Mouse (Mus musculus) CD8-positive naive resting alpha-beta T cell, adult 2 months (primary cell): ENCODE data around the gene Ptpn20.

Experiments
- DNase-seq, 2 experiments: peaks; one replicate each; pipeline ENCODE4 v3.0.0; 2022; ENCODE audit warnings: low read depth in 2 of 2, low spot score in 2 of 2

The Ptpn20 gene

GRCm38 (mm10) chr14:33673350-33674087 lies 84.5 kb downstream of the Ptpn20 start:
- no peak for DNase-seq

GRCm38 (mm10) chr14:33677996-33678395 lies 89.0 kb downstream of the Ptpn20 start:
- DNase-seq: no peak

- DNase-seq: no peak
Observed at GRCm38 (mm10) chr14:33678740-33679139, 89.7 kb downstream of the Ptpn20 start.

- no peak for DNase-seq
Observed at GRCm38 (mm10) chr14:33680621-33681020, 91.6 kb downstream of the Ptpn20 start.

DNA sequence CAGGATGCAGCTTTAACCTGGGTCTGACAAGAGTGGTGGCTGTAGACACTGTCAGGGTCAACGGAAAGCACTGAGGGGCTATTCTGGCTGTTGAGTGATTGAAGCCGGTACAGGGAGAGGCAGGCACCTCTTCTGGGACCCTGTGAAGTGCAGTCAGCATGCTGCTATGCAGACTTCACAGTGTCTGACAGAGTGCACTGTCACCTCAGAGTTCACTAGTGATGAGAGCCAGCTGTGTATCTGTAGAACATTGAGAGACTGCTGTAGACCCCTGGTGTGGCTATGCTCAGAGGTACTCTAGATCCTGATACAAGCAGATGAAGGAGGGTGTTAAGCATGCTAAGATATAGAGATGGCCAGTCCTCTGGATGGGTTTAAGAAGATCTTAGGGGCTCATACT lies 93.8 kb downstream of the Ptpn20 start:
- DNase-seq: no peak

DNA sequence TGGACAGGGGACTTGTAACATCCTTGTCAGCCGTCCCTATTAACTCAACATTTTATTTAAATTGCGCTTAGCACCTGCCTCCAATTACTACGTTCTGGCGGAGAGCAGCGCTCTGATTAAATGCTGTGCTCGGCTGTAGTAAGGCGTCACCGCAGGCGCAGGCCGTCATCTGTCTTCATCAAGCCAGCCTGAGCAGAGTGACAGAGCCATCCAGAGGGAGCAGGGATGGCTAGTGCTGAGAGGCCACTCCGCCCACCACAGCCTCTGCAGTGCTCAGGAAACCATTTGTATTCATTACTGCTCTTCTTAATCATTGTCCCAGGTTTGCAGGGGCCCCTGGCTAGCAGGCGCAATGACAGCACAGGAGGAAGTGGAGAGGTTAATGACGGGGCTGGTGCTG lies 94.7 kb downstream of the Ptpn20 start:
- no peak for DNase-seq

DNA sequence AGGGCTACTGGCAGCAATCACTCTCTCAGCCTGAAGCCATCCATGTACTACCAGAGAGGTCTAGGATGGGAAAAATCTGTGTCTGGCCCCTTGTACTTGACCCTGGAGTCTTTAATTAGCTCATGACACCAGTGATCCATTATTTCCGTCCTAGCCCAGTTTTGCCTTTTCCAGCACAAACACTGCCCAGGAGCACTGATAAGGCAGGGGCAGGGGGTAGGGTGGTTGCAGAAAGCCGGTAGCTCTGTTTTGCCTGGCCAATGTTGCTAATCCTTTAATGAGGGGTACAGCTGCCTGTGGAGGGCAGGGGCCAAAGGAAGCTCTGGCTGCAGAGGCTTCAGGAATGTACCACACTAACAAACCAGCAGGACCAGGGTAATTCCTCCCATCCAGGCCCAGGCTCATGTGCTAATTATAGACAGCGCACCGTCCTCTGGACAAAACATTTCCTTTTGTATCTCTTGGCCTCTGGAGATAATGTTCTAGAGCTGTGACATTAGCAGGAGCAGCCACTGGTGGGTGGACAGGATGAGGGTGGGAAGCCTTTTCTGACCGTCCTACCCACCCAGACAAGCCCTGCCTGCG lies 98.5 kb downstream of the Ptpn20 start:
- no peak for DNase-seq

DNA sequence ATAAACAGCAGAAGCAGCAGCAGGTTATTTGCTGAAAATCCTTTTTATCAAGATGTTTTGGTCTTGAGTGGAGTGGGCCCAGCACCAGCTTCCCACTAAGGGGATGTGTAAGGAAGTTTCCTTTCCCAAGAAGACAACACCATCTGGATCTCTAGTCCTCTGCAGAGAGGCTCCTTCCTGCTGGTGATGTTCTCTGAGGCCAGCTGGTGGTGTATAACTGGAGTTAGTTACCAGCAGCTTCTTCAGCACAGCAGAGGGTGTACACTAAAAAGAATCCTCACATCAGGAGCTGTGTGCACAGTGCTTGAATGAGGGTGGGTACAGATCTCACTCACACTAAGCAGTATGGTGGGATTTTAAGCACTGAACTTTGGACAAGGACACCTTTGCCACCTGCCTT lies 100.0 kb downstream of the Ptpn20 start:
- no peak for DNase-seq
